Mouse (Mus musculus) olfactory bulb, adult 2 months (tissue): ENCODE measurements around the gene Ackr2.

ENCODE experiments used
- CTCF ChIP-seq: fragments of 200-500 bp; IDR thresholded peaks from 2 replicates; pipeline ENCODE4 v1.5.1; 2012; ENCODE audit warnings: low read depth, mild to moderate bottlenecking, low read length, moderate library complexity; ENCODE audit not compliant: insufficient read depth
- POLR2A ChIP-seq: fragments of 200-500 bp; IDR thresholded peaks from 2 replicates; pipeline ENCODE4 v1.6.1; 2012; ENCODE audit warnings: mild to moderate bottlenecking, low read depth, low read length, moderate library complexity; ENCODE audit not compliant: insufficient read depth

DNA sequence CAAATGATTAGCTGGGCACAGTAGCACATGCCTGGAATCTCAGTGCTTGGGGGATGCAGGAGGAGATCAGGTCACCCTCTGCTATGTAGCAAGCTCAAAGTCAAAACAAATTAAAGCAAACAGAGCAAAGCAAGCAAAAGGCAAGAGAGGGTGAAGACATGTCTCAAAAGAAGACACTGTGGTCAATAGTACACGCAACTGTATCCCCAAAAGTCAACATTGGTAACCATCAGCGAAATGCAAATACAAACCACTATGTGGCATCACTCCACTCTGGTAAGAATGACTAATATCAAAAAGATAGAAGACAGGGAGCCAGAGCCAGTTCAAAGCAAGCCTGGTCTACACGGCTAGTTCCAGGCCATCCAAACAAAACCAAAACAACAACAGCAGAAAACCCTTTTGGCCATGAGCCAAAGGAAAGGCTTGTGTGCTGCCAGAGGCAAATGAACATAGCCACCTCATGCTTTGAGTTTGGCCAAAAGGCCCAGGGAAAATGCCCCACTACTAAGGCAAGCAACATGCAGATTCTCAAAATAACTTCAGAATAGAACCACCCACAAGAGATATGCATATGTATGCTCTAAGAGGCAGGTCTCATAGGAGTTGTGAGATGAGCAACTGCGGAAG lies 7.5 kb downstream of the Ackr2 start:
- TF ChIP-seq CTCF: no peak
- TF ChIP-seq POLR2A: no peak
